In the genomic region with DNA sequence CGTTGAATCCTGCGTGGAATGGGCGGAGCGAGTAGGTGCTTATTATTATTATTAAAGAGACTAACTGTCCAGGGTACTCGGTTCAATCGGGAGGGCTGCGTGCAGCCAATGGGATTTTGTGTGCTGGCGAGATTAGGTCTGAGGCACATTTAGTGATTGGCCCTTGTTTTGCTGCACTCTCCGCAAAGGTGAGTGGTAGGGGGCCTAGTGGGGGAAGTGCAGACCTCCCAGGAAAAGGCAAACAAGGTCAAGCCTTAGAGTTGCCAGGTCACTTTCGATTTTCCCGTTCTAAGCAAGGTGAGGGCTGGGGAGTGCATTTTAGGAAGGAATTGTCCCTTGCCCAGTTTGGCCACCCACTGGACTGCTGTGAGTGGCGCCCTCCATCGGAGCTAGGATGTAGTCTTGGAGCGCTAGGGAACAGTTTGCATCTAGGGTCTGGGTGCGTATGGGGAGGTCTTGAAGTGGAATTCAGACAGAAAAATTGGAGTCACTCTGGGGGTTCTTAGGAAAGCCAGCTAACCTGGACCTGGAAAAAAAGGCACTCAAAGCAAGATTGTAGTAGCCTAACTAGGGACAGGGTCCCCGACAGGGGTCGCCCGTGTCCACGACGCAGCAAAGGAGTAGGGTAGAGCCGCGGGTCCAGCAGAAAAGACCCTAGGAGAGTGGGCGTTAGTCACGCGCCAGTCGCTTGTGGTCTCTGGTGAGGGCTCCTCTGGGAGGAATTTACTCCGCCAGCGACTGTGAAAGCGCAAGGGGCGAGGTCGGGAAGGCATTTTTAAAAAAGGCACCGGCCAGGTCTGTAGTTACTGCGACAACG, we compare ENCODE assay signal across 8 mouse cellular contexts. TPM values are rescaled to one million over a fixed set of nuclear protein-coding genes. Genes with fewer than 3 reads are reported as not detected.
A peak's percentile ranks its signal among the peaks of the same experiment; 100 is the strongest.
DNase-seq lines count a peak whose midpoint lies in the region; ATAC-seq and TF ChIP-seq lines count a peak whose summit lies in the region.

No protein-coding gene starts in this region.

- DNase-seq in layer of hippocampus, adult 2 months (ENCODE audit: low spot score in 2 of 2) = peak in 1 of 2 experiments; percentile 33
- DNase-seq in layer of hippocampus, adult 9-11 months = no peak
- DNase-seq in ZHBTc4 (ENCODE audit: low read depth, low spot score) = peak; percentile 55
- peak; percentile 57 to 74 for DNase-seq in right cerebral cortex, postnatal 10 days (ENCODE audit: low spot score in 2 of 2)
- no peak for DNase-seq in spleen, adult 12 weeks (ENCODE audit: low spot score)

- no peaks in the 10 kb centered on the region for H3K9me3 ChIP-seq in forebrain, embryonic 12.5 days
- H3K9me3 ChIP-seq in intestine, embryonic 15.5 days = no peaks in the 10 kb centered on the region
- H3K9me3 ChIP-seq in lung, embryonic 16.5 days (ENCODE audit: control insufficient read depth, low read length) = peaks cover 2% of the 10 kb centered on the region; the same call in 1 of the 2 replicates

- peaks cover 23% of the 10 kb centered on the region for H3K4me1 ChIP-seq in forebrain, embryonic 12.5 days
- peaks cover 21% of the 10 kb centered on the region for H3K4me1 ChIP-seq in intestine, embryonic 15.5 days (replicated peaks)
- peaks cover 14% of the 10 kb centered on the region for H3K4me1 ChIP-seq in lung, embryonic 16.5 days (replicated peaks; ENCODE audit: control insufficient read depth, insufficient read depth, low read length)

- no peaks in the 10 kb centered on the region for H3K36me3 ChIP-seq in forebrain, embryonic 12.5 days (replicated peaks)
- H3K36me3 ChIP-seq in intestine, embryonic 15.5 days = no peaks in the 10 kb centered on the region
- H3K36me3 ChIP-seq in lung, embryonic 16.5 days (ENCODE audit: control insufficient read depth, insufficient read depth, low read length) = no peaks in the 10 kb centered on the region

- H3K4me3 ChIP-seq in layer of hippocampus, adult 2 months = peak overlapping the region; percentile 75
- H3K4me3 ChIP-seq in forebrain, embryonic 12.5 days (replicated peaks) = peak overlapping the region; percentile 57
- peak overlapping the region; percentile 63 for H3K4me3 ChIP-seq in intestine, embryonic 15.5 days (replicated peaks)
- H3K4me3 ChIP-seq in lung, embryonic 16.5 days (ENCODE audit: low read length) = peak overlapping the region; percentile 72

- H3K27me3 ChIP-seq in forebrain, embryonic 12.5 days = peaks cover 67% of the 10 kb centered on the region
- H3K27me3 ChIP-seq in intestine, embryonic 15.5 days (replicated peaks) = peaks cover 48% of the 10 kb centered on the region
- peaks cover 53% of the 10 kb centered on the region for H3K27me3 ChIP-seq in lung, embryonic 16.5 days (ENCODE audit: control insufficient read depth, insufficient read depth, low read depth, low read length)

- peak overlapping the region; percentile 59 for H3K9ac ChIP-seq in forebrain, embryonic 12.5 days
- H3K9ac ChIP-seq in intestine, embryonic 15.5 days = peak overlapping the region; percentile 24
- H3K9ac ChIP-seq in lung, embryonic 16.5 days (ENCODE audit: low read length) = peak overlapping the region; percentile 58

- H3K27ac ChIP-seq in layer of hippocampus, adult 2 months = no peak overlapping the region
- H3K27ac ChIP-seq in forebrain, embryonic 12.5 days = no peak overlapping the region
- no peak overlapping the region for H3K27ac ChIP-seq in intestine, embryonic 15.5 days
- H3K27ac ChIP-seq in lung, embryonic 16.5 days (ENCODE audit: low read length) = no peak overlapping the region

- H3K4me2 ChIP-seq in forebrain, embryonic 12.5 days = peak overlapping the region; percentile 93
- H3K4me2 ChIP-seq in intestine, embryonic 15.5 days (replicated peaks) = peak overlapping the region; percentile 96
- H3K4me2 ChIP-seq in lung, embryonic 16.5 days (ENCODE audit: low read depth, low read length) = peak overlapping the region; percentile 98

- peak; percentile 78 for ATAC-seq in forebrain, embryonic 12.5 days (ENCODE audit: low FRiP score)
- peak; percentile 57 for ATAC-seq in intestine, embryonic 15.5 days
- peak; percentile 51 for ATAC-seq in lung, embryonic 16.5 days (ENCODE audit: low read depth)

- TF ChIP-seq CTCF in layer of hippocampus, adult 2 months (conservative IDR thresholded peaks at IDR 0.05) = peak; percentile 76

- WGBS in forebrain, embryonic 12.5 days = under 1% methylated on average over 34 of the region's 34 CpGs
- WGBS in intestine, embryonic 15.5 days = under 1% methylated on average over 34 of the region's 34 CpGs
- WGBS in lung, embryonic 16.5 days = under 1% methylated on average over 34 of the region's 34 CpGs

RNA-seq across cellular contexts. Expression of a gene that starts 4.1 kb away (rescaled TPM):
- 1 to 10 TPM; 3.6 to 4.3 TPM for total RNA-seq in layer of hippocampus, adult 2 months (2021)
- 1.5 and 2.3 TPM in 2 replicates for polyA plus RNA-seq in forebrain, embryonic 12.5 days (2016; fragmentation: Nextera tagmentation; extraction: Ambion mirVana)
- polyA plus RNA-seq in intestine, embryonic 15.5 days (2015; fragmentation: Nextera tagmentation; extraction: Ambion mirVana) = 1.2 and 1.3 TPM in 2 replicates
- 1.3 and 2.0 TPM in 2 replicates for polyA plus RNA-seq in lung, embryonic 16.5 days (2015; fragmentation: Nextera tagmentation; extraction: Ambion mirVana)

Comparison
In these comparisons a context has a peak if more than half of its experiments do, and no peak if none do; other contexts are left out.
1. DNase-seq: peak in ZHBTc4 (single experiment) and right cerebral cortex, postnatal 10 days (2 of 2); none in layer of hippocampus, adult 9-11 months (single experiment) and spleen, adult 12 weeks (single experiment).
2. Peak in every context shown above with its lines, with median percentiles within 50 percentile points of each other: H3K4me3 ChIP-seq, ATAC-seq, H3K4me2 ChIP-seq and H3K9ac ChIP-seq.